Mouse (Mus musculus): ENCODE results near the gene Rmnd1.

DNA sequence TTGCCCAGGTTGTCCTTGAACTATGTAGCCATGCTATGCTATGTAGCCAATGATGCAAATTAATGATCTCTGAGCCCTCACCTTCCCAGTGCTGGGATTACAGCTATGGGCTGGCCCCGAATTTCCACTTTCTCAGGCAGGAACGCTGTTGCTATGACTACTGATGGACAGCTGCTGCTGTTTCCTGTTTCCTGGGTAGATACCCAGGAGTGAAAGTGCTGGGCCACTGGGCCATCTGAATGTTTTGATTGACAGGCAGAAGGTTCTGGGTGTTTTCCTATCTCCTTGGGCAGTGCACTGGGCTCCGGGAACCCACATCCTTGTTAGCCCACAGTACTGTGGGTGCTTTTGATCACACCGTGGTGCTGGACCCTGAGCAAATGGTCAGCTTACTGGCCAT is 24.2 kb upstream of the Rmnd1 start:
- TF ChIP-seq EP300 (IDR thresholded peaks at IDR 0.05; ENCODE audit: low read depth) = no peak
- no peak for TF ChIP-seq CTCF (IDR thresholded peaks at IDR 0.05; ENCODE audit: low read depth)
